Mouse (Mus musculus): ENCODE results near the gene Ttc21b. TPM values are rescaled to one million over a fixed set of nuclear protein-coding genes. Genes with fewer than 3 reads are reported as not detected.

The Ttc21b gene
- 13.6 and 15.4 TPM in 2 replicates for polyA plus RNA-seq (2016; fragmentation: Nextera tagmentation; extraction: Ambion mirVana)

GRCm38 (mm10) chr2:66256220-66257131, at the start of gene Ttc21b:
Ttc21b (minus strand) TSS chr2:66256617.
- peak; percentile 97 for DNase-seq (ENCODE audit: extremely low spot score, low spot score)
- WGBS: under 1% methylated on average over 56 of the region's 56 CpGs
- H3K27me3 ChIP-seq (ENCODE audit: poor library complexity, severe bottlenecking): peaks cover 9% of the 10 kb centered on the region; the same call in 1 of the 2 replicates
- peak within 1 kb of the TSS; percentile 88 for H3K27ac ChIP-seq
- peaks cover 15% of the 10 kb centered on the region for H3K36me3 ChIP-seq (replicated peaks)
- H3K4me3 ChIP-seq: peak within 1 kb of the TSS; percentile 63
- H3K4me1 ChIP-seq: peaks cover 19% of the 10 kb centered on the region
- H3K9me3 ChIP-seq: no peaks in the 10 kb centered on the region

- no peak for DNase-seq (ENCODE audit: extremely low spot score, low spot score)
- WGBS: 93% methylated on average over 3 of the region's 3 CpGs
- Histone ChIP-seq H3K27me3 (ENCODE audit: poor library complexity, severe bottlenecking) (no peaks in the 10 kb centered on the region), H3K4me3 (no peak overlapping the region), H3K36me3 (replicated peaks) (no peaks in the 10 kb centered on the region), H3K27ac (no peak overlapping the region), H3K9me3 (no peaks in the 10 kb centered on the region), H3K4me1 (no peaks in the 10 kb centered on the region)
These were observed 16.1 kb upstream of the Ttc21b start for GRCm38 (mm10) chr2:66272551-66272950.

- Histone ChIP-seq H3K9me3 (no peaks in the 10 kb centered on the region), H3K27ac (no peak overlapping the region), H3K36me3 (replicated peaks) (peaks cover 51% of the 10 kb centered on the region), H3K4me1 (no peaks in the 10 kb centered on the region), H3K4me3 (no peak overlapping the region), H3K27me3 (ENCODE audit: poor library complexity, severe bottlenecking) (no peaks in the 10 kb centered on the region)
- DNase-seq (ENCODE audit: extremely low spot score, low spot score): no peak
- WGBS: 92% methylated on average over 1 of the region's 1 CpGs
These were observed 12.4 kb downstream of the Ttc21b start for GRCm38 (mm10) chr2:66244013-66244412.

- Histone ChIP-seq H3K4me3 (no peak overlapping the region), H3K27me3 (ENCODE audit: poor library complexity, severe bottlenecking) (no peaks in the 10 kb centered on the region), H3K27ac (no peak overlapping the region), H3K4me1 (no peaks in the 10 kb centered on the region), H3K9me3 (no peaks in the 10 kb centered on the region), H3K36me3 (replicated peaks) (peaks cover 46% of the 10 kb centered on the region)
- DNase-seq (ENCODE audit: extremely low spot score, low spot score): no peak
- WGBS: 92% methylated on average over 1 of the region's 1 CpGs
These were observed 16.1 kb downstream of the Ttc21b start for GRCm38 (mm10) chr2:66240334-66240733.

- WGBS: 96% methylated on average over 5 of the region's 5 CpGs
- Histone ChIP-seq H3K27me3 (ENCODE audit: poor library complexity, severe bottlenecking) (no peaks in the 10 kb centered on the region), H3K9me3 (no peaks in the 10 kb centered on the region), H3K27ac (no peak overlapping the region), H3K4me1 (no peaks in the 10 kb centered on the region), H3K36me3 (replicated peaks) (peaks cover 46% of the 10 kb centered on the region), H3K4me3 (no peak overlapping the region)
- no peak for DNase-seq (ENCODE audit: extremely low spot score, low spot score)
These were observed 17.5 kb downstream of the Ttc21b start for GRCm38 (mm10) chr2:66238886-66239285.

GRCm38 (mm10) chr2:66220954-66221353, 35.5 kb downstream of the Ttc21b start:
- Histone ChIP-seq H3K27me3 (ENCODE audit: poor library complexity, severe bottlenecking) (no peaks in the 10 kb centered on the region), H3K36me3 (replicated peaks) (peaks cover 49% of the 10 kb centered on the region), H3K4me1 (no peaks in the 10 kb centered on the region), H3K4me3 (no peak overlapping the region), H3K27ac (no peak overlapping the region), H3K9me3 (no peaks in the 10 kb centered on the region)
- DNase-seq (ENCODE audit: extremely low spot score, low spot score): no peak
- 92% methylated on average over 7 of the region's 7 CpGs for WGBS

GRCm38 (mm10) chr2:66209875-66210274, 46.5 kb downstream of the Ttc21b start:
- peaks cover 54% of the 10 kb centered on the region for H3K36me3 ChIP-seq (replicated peaks)
- no peak for DNase-seq (ENCODE audit: extremely low spot score, low spot score)

GRCm38 (mm10) chr2:66209353-66209752, 47.1 kb downstream of the Ttc21b start:
- H3K9me3 ChIP-seq: no peaks in the 10 kb centered on the region
- H3K36me3 ChIP-seq (replicated peaks): peaks cover 50% of the 10 kb centered on the region
- H3K27me3 ChIP-seq (ENCODE audit: poor library complexity, severe bottlenecking): no peaks in the 10 kb centered on the region
- WGBS: 95% methylated on average over 13 of the region's 13 CpGs
- H3K27ac ChIP-seq: no peak overlapping the region
- no peak for DNase-seq (ENCODE audit: extremely low spot score, low spot score)
- H3K4me3 ChIP-seq: no peak overlapping the region
- no peaks in the 10 kb centered on the region for H3K4me1 ChIP-seq

More at GRCm38 (mm10) chr2:66209875-66210274, 46.5 kb downstream of the Ttc21b start:
- H3K27me3 ChIP-seq (ENCODE audit: poor library complexity, severe bottlenecking): no peaks in the 10 kb centered on the region
- no peaks in the 10 kb centered on the region for H3K9me3 ChIP-seq
- H3K27ac ChIP-seq: no peak overlapping the region
- no peak overlapping the region for H3K4me3 ChIP-seq
- WGBS: 92% methylated on average over 10 of the region's 10 CpGs
- no peaks in the 10 kb centered on the region for H3K4me1 ChIP-seq

- H3K27me3 ChIP-seq (ENCODE audit: poor library complexity, severe bottlenecking): no peaks in the 10 kb centered on the region
- no peak for DNase-seq (ENCODE audit: extremely low spot score, low spot score)
- H3K4me1 ChIP-seq: no peaks in the 10 kb centered on the region
- H3K36me3 ChIP-seq (replicated peaks): peaks cover 53% of the 10 kb centered on the region
- no peaks in the 10 kb centered on the region for H3K9me3 ChIP-seq
- no peak overlapping the region for H3K4me3 ChIP-seq
- H3K27ac ChIP-seq: no peak overlapping the region
- WGBS: 98% methylated on average over 2 of the region's 2 CpGs
These were observed 49.6 kb downstream of the Ttc21b start for GRCm38 (mm10) chr2:66206796-66207195.

GRCm38 (mm10) chr2:66204218-66204617, 52.2 kb downstream of the Ttc21b start:
- no peak overlapping the region for H3K4me3 ChIP-seq
- H3K4me1 ChIP-seq: no peaks in the 10 kb centered on the region
- no peak for DNase-seq (ENCODE audit: extremely low spot score, low spot score)
- peaks cover 65% of the 10 kb centered on the region for H3K36me3 ChIP-seq (replicated peaks)
- H3K27ac ChIP-seq: no peak overlapping the region
- no peaks in the 10 kb centered on the region for H3K9me3 ChIP-seq
- WGBS: 88% methylated on average over 2 of the region's 2 CpGs
- H3K27me3 ChIP-seq (ENCODE audit: poor library complexity, severe bottlenecking): no peaks in the 10 kb centered on the region

- no peaks in the 10 kb centered on the region for H3K27me3 ChIP-seq (ENCODE audit: poor library complexity, severe bottlenecking)
- no peaks in the 10 kb centered on the region for H3K4me1 ChIP-seq
- no peak overlapping the region for H3K4me3 ChIP-seq
- H3K36me3 ChIP-seq (replicated peaks): peaks cover 59% of the 10 kb centered on the region
- H3K27ac ChIP-seq: no peak overlapping the region
- DNase-seq (ENCODE audit: extremely low spot score, low spot score): no peak
- no peaks in the 10 kb centered on the region for H3K9me3 ChIP-seq
- WGBS: 40% methylated on average over 3 of the region's 3 CpGs
These were observed 56.2 kb downstream of the Ttc21b start for GRCm38 (mm10) chr2:66200195-66200594.

GRCm38 (mm10) chr2:66191691-66192100, 64.7 kb downstream of the Ttc21b start:
- Histone ChIP-seq H3K9me3 (no peaks in the 10 kb centered on the region), H3K4me3 (no peak overlapping the region), H3K27ac (no peak overlapping the region), H3K4me1 (no peaks in the 10 kb centered on the region), H3K27me3 (ENCODE audit: poor library complexity, severe bottlenecking) (no peaks in the 10 kb centered on the region), H3K36me3 (replicated peaks) (peaks cover 43% of the 10 kb centered on the region)
- no peak for DNase-seq (ENCODE audit: extremely low spot score, low spot score)
- 93% methylated on average over 13 of the region's 13 CpGs for WGBS

GRCm38 (mm10) chr2:66190157-66190556, 66.3 kb downstream of the Ttc21b start:
- H3K9me3 ChIP-seq: no peaks in the 10 kb centered on the region
- H3K27me3 ChIP-seq (ENCODE audit: poor library complexity, severe bottlenecking): no peaks in the 10 kb centered on the region
- 94% methylated on average over 5 of the region's 5 CpGs for WGBS
- no peak overlapping the region for H3K4me3 ChIP-seq
- DNase-seq (ENCODE audit: extremely low spot score, low spot score): no peak
- peaks cover 33% of the 10 kb centered on the region for H3K36me3 ChIP-seq (replicated peaks)
- no peaks in the 10 kb centered on the region for H3K4me1 ChIP-seq
- no peak overlapping the region for H3K27ac ChIP-seq

All from forebrain, embryonic 10.5 days (tissue).